Mouse (Mus musculus) lung, postnatal 0 days (tissue): ENCODE results near the gene Zdhhc14. TPM values are rescaled to one million over a fixed set of nuclear protein-coding genes. Genes with fewer than 3 reads are reported as not detected.
A peak's percentile ranks its signal among the peaks of the same experiment; 100 is the strongest.

Source experiments
- ATAC-seq: fragments of 200-750 bp; cut with Nextera tagmentation; 2 replicates; pipeline ENCODE4 v1.8.0; 2017; ENCODE audit warnings: moderate library complexity
- DNase-seq: peaks from one replicate; pipeline ENCODE4 v3.0.0-alpha.2; 2016; ENCODE audit warnings: low spot score
- H3K27ac ChIP-seq: fragments of 300-500 bp; sonication (generic); 2 replicates; pipeline ENCODE4 v1.5.1; 2014; ENCODE audit warnings: antibody characterized with exemption, mild to moderate bottlenecking, low read length, mixed read lengths
- H3K27me3 ChIP-seq: fragments of 300-500 bp; sonication (generic); replicated peaks from 2 replicates; pipeline ENCODE4 v1.6.1; 2014; ENCODE audit warnings: low read length, mixed read lengths; ENCODE audit not compliant: insufficient read depth
- H3K36me3 ChIP-seq: fragments of 300-500 bp; sonication (generic); 2 replicates; pipeline ENCODE4 v1.6.1; 2014; ENCODE audit warnings: low read length, mixed read lengths; ENCODE audit not compliant: insufficient read depth
- H3K4me1 ChIP-seq: fragments of 300-500 bp; sonication (generic); 2 replicates; pipeline ENCODE4 v1.6.1; 2014; ENCODE audit warnings: antibody characterized with exemption, low read depth, low read length, mixed read lengths; ENCODE audit not compliant: insufficient read depth
- H3K4me2 ChIP-seq: fragments of 300-500 bp; sonication (generic); replicated peaks from 2 replicates; pipeline ENCODE4 v1.6.1; 2014; ENCODE audit warnings: low read depth, mild to moderate bottlenecking, low read length, moderate library complexity, mixed read lengths
- H3K4me3 ChIP-seq: fragments of 300-500 bp; sonication (generic); 2 replicates; pipeline ENCODE4 v1.5.1; 2014; ENCODE audit warnings: low read depth, low read length
- H3K9ac ChIP-seq: fragments of 300-500 bp; sonication (generic); replicated peaks from 2 replicates; pipeline ENCODE4 v1.6.1; 2014; ENCODE audit warnings: low read depth, mild to moderate bottlenecking
- H3K9me3 ChIP-seq: fragments of 300-500 bp; sonication (generic); 2 replicates; pipeline ENCODE4 v1.6.1; 2016; ENCODE audit warnings: low read length, mixed read lengths
- CTCF ChIP-seq: IDR thresholded peaks from 2 replicates; pipeline ENCODE4 v1.5.1; 2016; ENCODE audit warnings: antibody characterized with exemption, mild to moderate bottlenecking
- EP300 ChIP-seq: IDR thresholded peaks from 2 replicates; pipeline ENCODE4 v1.6.1; 2016; ENCODE audit warnings: antibody characterized with exemption, mild to moderate bottlenecking, control low read depth
- WGBS: fragments of 180-500 bp; shearing (Covaris S2); extraction: QIAGEN DNeasy Blood & Tissue Kit; methylation state at CpG from one replicate; pipeline ENCODE4 v1.1.7; 2014; 5-methylcytosine and 5-hydroxymethylcytosine counted together
- polyA plus RNA-seq: library from polyadenylated mRNA; unstranded; fragments of >200 nt; fragmentation: Nextera tagmentation; extraction: Ambion mirVana; gene quantifications from 2 replicates; pipeline ENCODE4 v1.2.1, GENCODE M21; 2015

Gene Zdhhc14
- polyA plus RNA-seq, 1 experiment from 2014 or later: 4.2 TPM

DNA sequence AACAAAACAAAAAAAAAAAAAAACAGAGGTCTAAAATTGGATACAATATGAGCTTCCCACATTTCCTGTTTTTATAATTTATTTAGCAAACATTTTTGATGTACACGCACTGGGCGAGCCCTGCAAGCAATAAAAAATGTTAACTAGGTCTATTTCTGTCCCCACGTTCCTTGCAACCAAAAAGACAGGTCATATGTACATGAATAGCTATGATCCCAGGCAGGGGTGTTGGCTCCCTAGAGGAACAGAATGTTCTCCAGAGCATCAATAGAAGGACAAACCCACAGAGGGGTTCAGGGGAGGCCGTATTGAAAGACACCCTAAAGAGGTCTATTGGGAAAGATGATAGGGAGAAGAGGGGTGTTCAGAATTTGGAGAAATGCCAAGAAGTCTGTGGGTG is 106.6 kb downstream of the Zdhhc14 start:
- Histone ChIP-seq H3K9me3 (no peaks in the 10 kb centered on the region), H3K4me2 (no peak overlapping the region), H3K36me3 (no peaks in the 10 kb centered on the region), H3K4me1 (no peaks in the 10 kb centered on the region), H3K27me3 (no peaks in the 10 kb centered on the region), H3K9ac (no peak overlapping the region), H3K4me3 (no peak overlapping the region), H3K27ac (no peak overlapping the region)
- no peak for TF ChIP-seq CTCF
- TF ChIP-seq EP300: peak; percentile 92
- DNase-seq (peak; percentile 52), ATAC-seq (peak; percentile 37; the same call in 1 of the 2 replicates)
- WGBS: 49% methylated on average over 4 of the region's 4 CpGs

DNA sequence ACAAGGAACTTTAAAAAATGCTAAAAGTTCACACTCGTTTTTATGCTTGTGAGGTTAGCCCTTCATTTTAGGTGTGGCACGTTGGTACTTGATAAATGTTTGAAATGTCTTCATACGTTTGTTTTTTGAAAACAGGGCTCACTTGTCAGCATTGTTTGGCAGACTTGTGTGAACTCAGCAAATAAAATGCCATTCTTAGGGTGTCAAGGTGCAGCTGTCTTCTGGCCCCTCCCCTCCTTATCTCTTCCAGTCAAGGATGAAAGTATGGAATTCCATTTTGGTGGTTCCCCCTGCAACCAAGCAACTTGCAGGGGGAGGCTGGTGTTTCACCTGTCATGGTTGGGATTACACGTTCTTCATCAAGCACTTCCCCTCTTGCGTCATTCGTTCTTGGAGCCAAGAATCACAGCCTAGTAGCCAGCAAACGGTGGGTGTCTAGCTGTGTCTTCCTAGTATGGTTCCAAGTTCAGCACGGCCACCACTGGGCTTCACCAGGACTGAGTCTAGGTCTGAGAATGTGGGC is 108.2 kb downstream of the Zdhhc14 start:
- Histone ChIP-seq H3K4me3 (no peak overlapping the region), H3K9me3 (no peaks in the 10 kb centered on the region), H3K4me2 (no peak overlapping the region), H3K27ac (0 out of 2 replicates have a peak overlapping the region, but pooled peaks have one; percentile 11), H3K9ac (no peak overlapping the region), H3K27me3 (no peaks in the 10 kb centered on the region), H3K4me1 (no peaks in the 10 kb centered on the region), H3K36me3 (no peaks in the 10 kb centered on the region)
- WGBS: 38% methylated on average over 8 of the region's 8 CpGs
- DNase-seq (peak; percentile 36), ATAC-seq (peak; percentile 58)
- TF ChIP-seq CTCF: no peak
- peak; percentile 83 for TF ChIP-seq EP300

DNA sequence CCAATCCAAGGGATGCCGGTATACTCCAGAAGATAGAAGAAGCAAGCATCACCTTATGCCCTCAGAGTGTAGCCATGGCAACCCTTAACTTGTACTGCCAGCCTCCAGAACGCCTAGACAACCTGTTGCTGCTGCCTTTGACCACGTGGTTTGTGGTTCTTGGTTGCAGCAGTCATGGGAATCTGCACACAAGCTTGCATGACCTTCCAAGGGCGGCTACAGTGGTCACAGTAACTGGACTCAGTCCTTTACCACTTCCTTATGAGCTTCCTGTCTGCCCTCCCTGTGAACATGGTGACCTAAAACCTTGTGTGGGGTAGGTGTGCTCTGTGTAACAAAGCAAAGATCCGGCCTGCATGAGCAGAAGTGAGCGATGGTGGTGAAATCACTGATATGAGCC is 109.6 kb downstream of the Zdhhc14 start:
- Histone ChIP-seq H3K27ac (no peak overlapping the region), H3K4me2 (no peak overlapping the region), H3K36me3 (no peaks in the 10 kb centered on the region), H3K4me1 (no peaks in the 10 kb centered on the region), H3K9ac (no peak overlapping the region), H3K27me3 (no peaks in the 10 kb centered on the region), H3K4me3 (no peak overlapping the region), H3K9me3 (no peaks in the 10 kb centered on the region)
- DNase-seq (no peak), ATAC-seq (no peak)
- WGBS: 82% methylated on average over 6 of the region's 6 CpGs
- TF ChIP-seq CTCF: no peak
- no peak for TF ChIP-seq EP300

DNA sequence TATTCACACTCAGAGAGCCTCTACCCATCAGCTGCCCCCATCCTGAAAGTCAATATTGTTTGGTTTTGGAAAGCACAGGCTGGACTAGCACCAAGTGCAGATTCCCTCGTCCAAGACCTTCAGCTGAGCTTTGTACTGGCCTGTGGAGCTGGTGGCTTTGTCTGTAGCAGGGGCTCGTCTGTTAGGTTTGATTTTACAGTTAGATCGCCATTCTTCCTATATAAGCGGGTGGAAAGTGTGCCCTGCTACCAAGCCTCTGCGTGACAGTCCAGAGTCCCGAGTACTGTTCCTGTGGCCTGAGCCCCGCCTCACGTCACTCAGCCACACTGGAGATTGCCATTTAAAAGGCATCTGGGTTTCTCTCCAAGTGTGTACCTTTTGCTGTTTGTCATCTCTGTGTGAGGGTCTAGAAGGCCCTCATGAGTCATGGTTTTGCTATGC is 113.8 kb downstream of the Zdhhc14 start:
- H3K4me3 ChIP-seq: no peak overlapping the region
- no peaks in the 10 kb centered on the region for H3K27me3 ChIP-seq
- DNase-seq: peak; percentile 62
- no peak overlapping the region for H3K9ac ChIP-seq
- H3K4me1 ChIP-seq: no peaks in the 10 kb centered on the region
- ATAC-seq: peak; percentile 82
- H3K4me2 ChIP-seq: no peak overlapping the region
- no peaks in the 10 kb centered on the region for H3K36me3 ChIP-seq
- no peaks in the 10 kb centered on the region for H3K9me3 ChIP-seq
- no peak for TF ChIP-seq CTCF
- TF ChIP-seq EP300: peak; percentile 80
- 46% methylated on average over 8 of the region's 8 CpGs for WGBS
- H3K27ac ChIP-seq: peak overlapping the region; percentile 62; the same call in 1 of the 2 replicates

DNA sequence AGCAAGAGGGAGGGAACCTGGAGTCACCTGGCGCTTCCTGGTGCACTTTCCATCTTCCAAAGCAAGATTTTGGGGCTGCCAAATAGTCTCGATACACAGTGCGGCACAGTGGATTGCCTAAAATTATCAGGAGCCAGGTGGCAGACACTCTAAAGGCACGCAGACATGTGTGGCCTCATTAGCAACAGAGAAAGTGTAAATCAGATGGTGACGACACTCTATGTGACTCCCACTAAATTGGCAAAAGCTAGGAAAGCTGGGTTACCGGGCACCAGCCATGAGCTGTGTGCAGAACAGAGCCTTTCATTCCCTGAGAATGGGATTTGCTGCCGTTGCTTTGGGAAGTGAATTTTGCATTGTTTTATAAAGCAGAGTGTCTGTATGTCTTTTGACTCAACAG is 115.0 kb downstream of the Zdhhc14 start:
- TF ChIP-seq EP300 (no peak), CTCF (no peak)
- WGBS: 80% methylated on average over 7 of the region's 7 CpGs

DNA sequence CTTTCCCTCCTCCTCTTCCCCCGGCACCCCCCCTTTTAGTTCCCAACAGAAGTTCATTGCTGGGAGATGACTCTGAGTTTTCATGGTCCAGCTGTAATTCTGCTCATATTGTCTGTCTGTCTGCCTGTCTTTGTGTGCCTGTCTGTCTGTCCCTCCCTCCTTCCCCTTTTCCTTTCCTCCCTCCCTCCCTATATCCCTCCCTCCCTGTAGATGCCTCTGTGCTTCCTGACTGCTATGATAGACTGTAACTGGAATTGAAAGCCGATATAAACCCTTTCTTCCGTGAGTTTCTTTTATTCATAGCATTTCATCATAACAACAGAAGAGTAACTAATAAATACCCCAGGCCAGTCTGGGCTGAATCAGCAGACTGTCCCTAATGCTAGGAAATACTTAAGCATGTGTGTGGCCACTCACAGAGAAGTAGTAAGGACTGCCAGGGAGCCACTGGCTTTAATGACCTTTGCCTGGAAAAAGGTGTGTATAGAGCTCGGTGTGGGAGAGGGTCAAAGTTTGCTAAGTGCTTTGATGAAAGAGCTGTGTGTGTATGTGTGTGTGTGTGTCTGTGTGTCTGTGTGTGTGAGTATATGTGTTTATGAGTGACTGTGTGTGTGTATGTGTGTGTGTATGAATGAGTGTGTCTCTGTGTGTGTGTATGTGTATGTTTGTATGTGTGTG is 117.7 kb downstream of the Zdhhc14 start:
- Histone ChIP-seq H3K36me3 (no peaks in the 10 kb centered on the region), H3K4me1 (no peaks in the 10 kb centered on the region), H3K4me2 (no peak overlapping the region), H3K4me3 (no peak overlapping the region), H3K27me3 (no peaks in the 10 kb centered on the region), H3K27ac (no peak overlapping the region), H3K9me3 (no peaks in the 10 kb centered on the region), H3K9ac (no peak overlapping the region)
- 81% methylated on average over 4 of the region's 4 CpGs for WGBS
- TF ChIP-seq CTCF (no peak), EP300 (no peak)
- DNase-seq (no peak), ATAC-seq (no peak)

More for the DNA sequence above, 115.0 kb downstream of the Zdhhc14 start:
- Histone ChIP-seq H3K4me3 (no peak overlapping the region), H3K4me1 (no peaks in the 10 kb centered on the region), H3K9ac (no peak overlapping the region), H3K27me3 (no peaks in the 10 kb centered on the region), H3K27ac (no peak overlapping the region), H3K4me2 (no peak overlapping the region), H3K9me3 (no peaks in the 10 kb centered on the region), H3K36me3 (no peaks in the 10 kb centered on the region)
- no peak for DNase-seq
- no peak for ATAC-seq
